Mouse (Mus musculus): Measurements from ENCODE around the gene Pithd1. TPM values are rescaled to one million over a fixed set of nuclear protein-coding genes. Genes with fewer than 3 reads are reported as not detected.
"Not testable (repeated sequence)": the region's sequence is repeated elsewhere in the genome, so short reads cannot be mapped to it uniquely, and the experiment has no call there.

The Pithd1 gene
- polyA plus RNA-seq, 1 experiment from 2014 or later: 51.9 TPM

DNA sequence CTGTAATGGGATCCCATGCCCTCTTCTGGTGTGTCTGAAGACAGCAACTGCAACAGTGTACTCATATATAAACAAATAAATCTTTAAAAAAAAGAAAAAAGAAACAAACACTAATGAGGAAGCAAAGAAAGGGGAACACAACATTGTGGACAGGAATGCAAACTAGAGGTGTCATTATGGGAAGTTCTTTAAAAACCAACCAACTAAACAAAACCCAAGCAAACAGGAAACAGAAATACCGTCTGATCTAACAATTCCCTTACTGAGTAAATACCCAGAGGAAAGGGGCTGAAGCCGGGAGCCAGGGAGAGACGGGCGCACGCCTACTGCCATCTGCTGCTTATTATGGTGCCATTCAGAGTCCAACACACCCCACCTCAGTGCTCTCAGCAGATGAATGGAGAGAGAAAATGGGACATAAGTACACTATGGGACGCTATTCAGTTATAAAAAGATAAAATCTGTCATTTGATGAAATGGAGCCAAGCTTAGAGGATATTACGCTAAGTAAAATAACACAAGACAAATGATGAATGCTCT is 5.5 kb downstream of the Pithd1 start:
- ATAC-seq (replicated peaks; ENCODE audit: insufficient number of reproducible peaks, low FRiP score, low TSS enrichment): no peak
- Histone ChIP-seq H3K4me3 (ENCODE audit: low read depth, low read length) (no peak overlapping the region), H3K9me3 (replicated peaks; ENCODE audit: control insufficient read depth, low read length) (no peaks in the 10 kb centered on the region), H3K27me3 (ENCODE audit: control insufficient read depth, insufficient read depth, low read length) (no peaks in the 10 kb centered on the region), H3K4me1 (ENCODE audit: control insufficient read depth, insufficient read depth, low read length) (peaks cover 10% of the 10 kb centered on the region), H3K27ac (ENCODE audit: low read depth, low read length) (no peak overlapping the region), H3K4me2 (no peak overlapping the region), H3K36me3 (ENCODE audit: control insufficient read depth, insufficient read depth, low read length) (peaks cover 14% of the 10 kb centered on the region), H3K9ac (ENCODE audit: low read depth, low read length) (no peak overlapping the region)
- 82% methylated on average over 7 of the region's 7 CpGs for WGBS (ENCODE audit: insufficient replicate concordance)

DNA sequence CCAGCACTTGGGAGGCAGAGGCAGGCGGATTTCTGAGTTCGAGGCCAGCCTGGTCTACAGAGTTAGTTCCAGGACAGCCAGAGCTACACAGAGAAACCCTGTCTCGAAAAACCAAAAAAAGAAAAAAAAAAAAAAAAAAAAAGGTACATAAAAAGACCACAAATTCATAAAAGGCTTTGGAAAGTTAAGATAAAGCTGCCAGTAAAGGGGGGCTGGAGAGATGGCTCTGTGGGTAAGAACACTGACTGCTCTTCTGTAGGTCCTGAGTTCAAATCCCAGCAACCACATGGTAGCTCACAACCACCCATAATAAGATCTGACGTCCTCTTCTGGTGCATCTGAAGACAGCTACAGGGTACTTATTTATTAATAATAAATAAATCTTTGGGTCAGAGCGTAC is 6.8 kb downstream of the Pithd1 start:
- H3K9ac ChIP-seq (ENCODE audit: low read depth, low read length); H3K4me2 ChIP-seq; H3K27ac ChIP-seq (ENCODE audit: low read depth, low read length); ATAC-seq (replicated peaks; ENCODE audit: insufficient number of reproducible peaks, low FRiP score, low TSS enrichment); H3K4me3 ChIP-seq (ENCODE audit: low read depth, low read length); H3K4me1 ChIP-seq (ENCODE audit: control insufficient read depth, insufficient read depth, low read length); H3K27me3 ChIP-seq (ENCODE audit: control insufficient read depth, insufficient read depth, low read length); H3K9me3 ChIP-seq (replicated peaks; ENCODE audit: control insufficient read depth, low read length): not testable (repeated sequence)
- 93% methylated on average over 5 of the region's 5 CpGs for WGBS (ENCODE audit: insufficient replicate concordance)
- H3K36me3 ChIP-seq (ENCODE audit: control insufficient read depth, insufficient read depth, low read length): peaks cover 19% of the 10 kb centered on the region

DNA sequence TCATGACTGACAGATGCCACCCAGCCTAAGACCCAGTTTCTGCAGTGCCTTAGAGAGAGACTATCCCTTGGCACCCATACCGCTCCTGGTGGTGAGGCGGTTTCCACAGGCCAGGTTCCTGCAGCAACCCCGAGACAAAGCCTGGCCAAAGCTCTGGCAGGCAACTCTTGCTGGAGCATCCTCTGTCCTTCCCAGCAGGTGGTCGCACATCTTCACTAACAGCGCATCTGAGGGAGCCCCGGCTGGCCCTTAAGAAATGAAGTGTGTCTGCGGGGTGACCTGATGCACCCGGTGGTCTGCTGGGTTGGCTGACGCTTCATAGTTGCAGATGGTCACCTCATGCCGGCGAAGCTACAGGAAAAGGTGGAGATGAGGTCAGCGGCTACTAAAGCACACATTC is 10.9 kb downstream of the Pithd1 start:
- Histone ChIP-seq H3K9ac (ENCODE audit: low read depth, low read length) (no peak overlapping the region), H3K4me2 (no peak overlapping the region), H3K4me3 (ENCODE audit: low read depth, low read length) (no peak overlapping the region), H3K27me3 (ENCODE audit: control insufficient read depth, insufficient read depth, low read length) (no peaks in the 10 kb centered on the region), H3K27ac (ENCODE audit: low read depth, low read length) (no peak overlapping the region), H3K36me3 (ENCODE audit: control insufficient read depth, insufficient read depth, low read length) (peaks cover 13% of the 10 kb centered on the region; the same call in 1 of the 2 replicates), H3K4me1 (ENCODE audit: control insufficient read depth, insufficient read depth, low read length) (peaks cover 7% of the 10 kb centered on the region), H3K9me3 (replicated peaks; ENCODE audit: control insufficient read depth, low read length) (no peaks in the 10 kb centered on the region)
- ATAC-seq (replicated peaks; ENCODE audit: insufficient number of reproducible peaks, low FRiP score, low TSS enrichment): no peak
- WGBS (ENCODE audit: insufficient replicate concordance): 89% methylated on average over 12 of the region's 12 CpGs

DNA sequence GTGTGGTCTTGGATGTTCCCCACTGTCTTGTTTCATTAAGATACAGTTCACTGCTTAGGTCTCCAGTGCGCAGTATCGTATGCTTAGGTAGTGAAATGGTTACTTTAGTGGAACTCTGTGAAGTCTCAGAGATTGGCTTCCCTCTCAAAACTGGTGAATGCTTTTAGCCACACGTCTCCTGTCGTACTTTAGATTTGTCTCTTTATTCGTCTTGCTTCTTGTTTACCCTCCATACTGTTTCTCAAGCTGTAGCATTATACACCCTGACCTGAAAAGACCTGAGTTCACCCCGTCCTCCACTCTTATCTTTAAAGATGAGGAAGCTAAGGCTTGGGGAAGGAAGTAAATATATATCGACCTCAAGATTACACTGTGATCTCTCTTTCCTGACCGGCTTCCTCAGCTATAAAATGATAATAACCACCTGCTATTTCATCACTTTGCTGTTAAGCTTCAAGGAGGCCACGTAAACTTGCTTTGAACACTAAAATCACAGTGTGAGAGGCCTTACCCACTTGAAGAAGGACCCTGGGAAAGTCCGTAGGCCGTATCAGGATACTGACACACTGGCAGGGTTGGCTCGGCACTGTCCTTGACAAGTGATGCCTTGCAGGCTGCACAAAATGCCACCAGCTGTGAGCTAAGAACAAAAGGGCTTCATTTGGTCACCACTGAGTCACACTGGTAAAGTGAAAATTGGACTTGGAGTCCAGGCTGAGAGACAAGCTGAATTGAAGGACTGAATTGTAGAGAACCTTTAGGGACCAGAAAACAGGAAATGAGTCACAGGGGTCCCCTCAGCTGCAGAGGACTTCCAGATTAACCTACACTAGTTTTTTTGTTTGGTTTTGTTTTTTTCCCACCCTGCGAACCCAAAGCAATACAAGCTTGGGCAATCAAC is 13.9 kb downstream of the Pithd1 start:
- Histone ChIP-seq H3K9ac (ENCODE audit: low read depth, low read length) (peak overlapping the region; percentile 84), H3K4me3 (ENCODE audit: low read depth, low read length) (peak overlapping the region; percentile 80), H3K27me3 (ENCODE audit: control insufficient read depth, insufficient read depth, low read length) (no peaks in the 10 kb centered on the region), H3K9me3 (replicated peaks; ENCODE audit: control insufficient read depth, low read length) (no peaks in the 10 kb centered on the region), H3K4me2 (peak overlapping the region; percentile 96), H3K4me1 (ENCODE audit: control insufficient read depth, insufficient read depth, low read length) (peaks cover 12% of the 10 kb centered on the region), H3K27ac (ENCODE audit: low read depth, low read length) (no peak overlapping the region; the same call in 1 of the 2 replicates), H3K36me3 (ENCODE audit: control insufficient read depth, insufficient read depth, low read length) (peaks cover 26% of the 10 kb centered on the region)
- ATAC-seq (replicated peaks; ENCODE audit: insufficient number of reproducible peaks, low FRiP score, low TSS enrichment): no peak
- 50% methylated on average over 13 of the region's 13 CpGs for WGBS (ENCODE audit: insufficient replicate concordance)

DNA sequence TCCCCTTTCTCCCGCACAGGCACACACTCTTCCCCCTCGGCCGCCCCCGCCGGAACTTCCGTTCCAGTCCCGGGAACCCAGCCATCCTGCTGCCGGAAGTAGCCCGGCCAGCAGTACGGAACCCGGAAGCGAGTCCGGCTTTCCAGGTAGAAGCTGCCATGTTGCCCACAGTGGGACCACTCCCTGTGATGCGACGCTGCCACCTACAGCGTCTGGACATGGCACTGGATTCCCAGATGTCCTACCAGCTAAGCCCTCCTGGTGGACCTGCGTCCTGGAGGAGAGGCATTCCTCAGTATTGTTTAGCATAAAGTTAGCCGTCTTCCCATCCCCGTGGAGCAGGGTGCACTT is 14.5 kb downstream of the Pithd1 start, which contains the start of gene Lypla2:
TSS of gene Lypla2 (minus strand) at position 71 of the 351 bp plus-strand sequence.
- H3K9ac ChIP-seq (ENCODE audit: low read depth, low read length): peak within 1 kb of the TSS; percentile 84
- peaks cover 26% of the 10 kb centered on the region for H3K36me3 ChIP-seq (ENCODE audit: control insufficient read depth, insufficient read depth, low read length)
- peak; percentile 69 for ATAC-seq (replicated peaks; ENCODE audit: insufficient number of reproducible peaks, low FRiP score, low TSS enrichment)
- peaks cover 12% of the 10 kb centered on the region for H3K4me1 ChIP-seq (ENCODE audit: control insufficient read depth, insufficient read depth, low read length)
- H3K27me3 ChIP-seq (ENCODE audit: control insufficient read depth, insufficient read depth, low read length): no peaks in the 10 kb centered on the region
- 3% methylated on average over 19 of the region's 19 CpGs for WGBS (ENCODE audit: insufficient replicate concordance)
- H3K4me2 ChIP-seq: peak within 1 kb of the TSS; percentile 96
- H3K9me3 ChIP-seq (replicated peaks; ENCODE audit: control insufficient read depth, low read length): no peaks in the 10 kb centered on the region
- peak within 1 kb of the TSS; percentile 57; the same call in 1 of the 2 replicates for H3K27ac ChIP-seq (ENCODE audit: low read depth, low read length)
- peak within 1 kb of the TSS; percentile 80 for H3K4me3 ChIP-seq (ENCODE audit: low read depth, low read length)

DNA sequence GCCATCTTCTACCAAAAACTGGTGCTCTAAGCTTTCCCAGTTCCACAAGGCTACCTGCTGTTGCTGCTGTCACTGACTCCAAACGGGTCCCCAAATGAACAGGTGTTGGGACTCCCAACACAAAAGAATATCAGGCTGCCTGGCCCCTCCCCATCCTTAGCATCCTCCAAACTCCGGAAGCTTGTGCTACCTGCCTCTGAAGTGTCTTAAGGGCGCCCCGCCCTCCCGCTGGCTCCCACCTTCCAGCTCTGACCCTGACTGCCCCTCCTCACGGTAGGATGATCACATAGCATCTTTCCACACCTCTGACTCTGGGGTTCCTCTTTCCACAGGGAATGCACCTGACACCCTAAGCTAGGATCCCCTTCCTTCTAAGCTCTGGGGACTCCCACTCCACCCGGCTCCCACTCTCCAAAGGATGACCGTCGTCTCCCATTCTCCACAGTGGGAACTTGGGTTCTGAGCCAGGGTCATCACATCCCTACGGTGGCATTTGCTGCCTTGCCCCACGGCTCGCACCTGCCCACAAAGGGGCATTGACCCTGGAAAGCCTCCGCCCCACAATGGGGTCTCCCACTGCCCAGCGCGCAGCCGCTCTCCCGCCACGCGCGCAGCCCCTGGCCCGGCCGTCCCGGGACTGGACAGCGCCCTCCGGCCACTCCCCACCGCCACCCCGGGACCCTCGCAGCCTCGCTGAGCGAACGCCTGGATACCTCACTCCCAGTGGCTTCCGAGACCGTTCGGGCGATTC is 15.1 kb downstream of the Pithd1 start:
- 1% methylated on average over 35 of the region's 35 CpGs for WGBS (ENCODE audit: insufficient replicate concordance)
- Histone ChIP-seq H3K27me3 (ENCODE audit: control insufficient read depth, insufficient read depth, low read length) (no peaks in the 10 kb centered on the region), H3K4me1 (ENCODE audit: control insufficient read depth, insufficient read depth, low read length) (peaks cover 12% of the 10 kb centered on the region), H3K27ac (ENCODE audit: low read depth, low read length) (peak overlapping the region; percentile 57; the same call in 1 of the 2 replicates), H3K36me3 (ENCODE audit: control insufficient read depth, insufficient read depth, low read length) (peaks cover 29% of the 10 kb centered on the region), H3K9me3 (replicated peaks; ENCODE audit: control insufficient read depth, low read length) (no peaks in the 10 kb centered on the region), H3K9ac (ENCODE audit: low read depth, low read length) (peak overlapping the region; percentile 84), H3K4me2 (peak overlapping the region; percentile 96), H3K4me3 (ENCODE audit: low read depth, low read length) (peak overlapping the region; percentile 80)
- peak; percentile 32; the same call in 1 of the 2 replicates for ATAC-seq (replicated peaks; ENCODE audit: insufficient number of reproducible peaks, low FRiP score, low TSS enrichment)

DNA sequence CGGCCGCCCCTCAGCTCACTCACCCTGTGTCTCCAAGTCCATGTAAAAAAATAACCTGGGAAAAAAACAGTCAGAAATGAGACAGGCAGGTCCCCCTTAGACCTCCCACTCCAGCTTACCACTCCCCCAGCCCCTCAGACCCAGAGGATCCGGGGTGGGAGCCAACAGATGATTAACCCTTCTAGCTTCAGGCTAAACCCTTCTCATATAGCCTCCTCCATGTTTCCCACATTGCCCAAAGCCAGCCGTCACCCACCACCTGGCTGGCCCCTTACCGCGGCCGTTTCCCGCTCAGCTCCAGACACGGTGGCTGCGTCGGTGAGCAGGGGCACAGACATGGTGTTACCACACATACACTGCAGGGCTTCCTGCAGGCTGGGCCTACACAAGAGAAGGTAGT is 16.5 kb downstream of the Pithd1 start:
- Histone ChIP-seq H3K27me3 (ENCODE audit: control insufficient read depth, insufficient read depth, low read length) (no peaks in the 10 kb centered on the region), H3K4me2 (no peak overlapping the region), H3K9me3 (replicated peaks; ENCODE audit: control insufficient read depth, low read length) (no peaks in the 10 kb centered on the region), H3K27ac (ENCODE audit: low read depth, low read length) (no peak overlapping the region), H3K36me3 (ENCODE audit: control insufficient read depth, insufficient read depth, low read length) (peaks cover 36% of the 10 kb centered on the region), H3K4me3 (ENCODE audit: low read depth, low read length) (no peak overlapping the region), H3K9ac (ENCODE audit: low read depth, low read length) (no peak overlapping the region), H3K4me1 (ENCODE audit: control insufficient read depth, insufficient read depth, low read length) (peaks cover 12% of the 10 kb centered on the region)
- ATAC-seq (replicated peaks; ENCODE audit: insufficient number of reproducible peaks, low FRiP score, low TSS enrichment): no peak
- 90% methylated on average over 11 of the region's 11 CpGs for WGBS (ENCODE audit: insufficient replicate concordance)

DNA sequence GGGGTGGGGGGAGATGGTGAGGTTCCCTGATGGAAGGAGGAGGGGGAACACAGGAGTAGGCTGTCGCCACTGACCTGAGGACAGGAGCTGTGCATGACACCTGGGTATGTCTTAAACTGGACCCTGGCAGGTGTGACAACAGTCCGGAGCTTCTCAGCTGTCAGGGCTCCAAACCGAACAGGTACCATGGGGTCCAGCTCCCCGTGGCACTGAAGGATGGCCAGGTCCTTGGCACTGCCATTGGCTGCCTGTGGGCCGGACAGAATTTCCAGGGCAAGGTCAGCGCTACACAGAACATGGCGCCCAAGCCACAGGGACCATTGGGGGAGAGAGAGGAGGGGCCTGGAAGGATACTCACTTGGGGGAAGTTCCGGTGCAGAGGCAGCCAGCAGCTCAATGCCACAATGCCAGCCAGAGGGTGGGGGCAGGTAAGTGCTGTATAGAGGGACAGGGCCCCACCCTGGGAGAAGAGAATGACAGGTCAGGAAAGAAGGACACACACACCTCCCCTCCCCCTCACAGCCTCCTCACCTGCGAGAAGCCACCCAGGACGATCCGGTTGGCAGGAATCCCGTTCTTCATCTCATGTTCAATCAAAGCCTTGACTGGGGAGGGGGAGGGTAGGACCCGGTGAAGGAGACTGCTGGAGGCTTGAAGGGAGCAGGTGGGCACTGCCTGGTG is 17.9 kb downstream of the Pithd1 start:
- WGBS (ENCODE audit: insufficient replicate concordance): 89% methylated on average over 13 of the region's 13 CpGs
- peaks cover 21% of the 10 kb centered on the region for H3K4me1 ChIP-seq (ENCODE audit: control insufficient read depth, insufficient read depth, low read length)

More for the DNA sequence above, 17.9 kb downstream of the Pithd1 start:
- H3K36me3 ChIP-seq (ENCODE audit: control insufficient read depth, insufficient read depth, low read length): peaks cover 33% of the 10 kb centered on the region
- H3K9me3 ChIP-seq (replicated peaks; ENCODE audit: control insufficient read depth, low read length): no peaks in the 10 kb centered on the region
- no peak overlapping the region for H3K27ac ChIP-seq (ENCODE audit: low read depth, low read length)
- no peak overlapping the region for H3K9ac ChIP-seq (ENCODE audit: low read depth, low read length)
- no peak for ATAC-seq (replicated peaks; ENCODE audit: insufficient number of reproducible peaks, low FRiP score, low TSS enrichment)
- H3K27me3 ChIP-seq (ENCODE audit: control insufficient read depth, insufficient read depth, low read length): no peaks in the 10 kb centered on the region
- no peak overlapping the region for H3K4me3 ChIP-seq (ENCODE audit: low read depth, low read length)
- no peak overlapping the region for H3K4me2 ChIP-seq

Measured in heart, embryonic 11.5 days (tissue).